Mouse (Mus musculus) left cerebral cortex, postnatal 10 days (tissue): Measurements from ENCODE around the gene Pex14. TPM values are rescaled to one million over a fixed set of nuclear protein-coding genes. Genes with fewer than 3 reads are reported as not detected.

Experiments
- DNase-seq, 2 experiments: peaks; one replicate each; pipeline ENCODE4 v3.0.0; 2021 to 2022; ENCODE audit warnings: low spot score in 2 of 2, mixed read lengths in 1 of 2; ENCODE audit errors: extremely low spot score in 1 of 2
- intact Hi-C: fragments of 180-260 bp; cut with DNase I; formaldehyde crosslinking; loops from one replicate; pipeline ENCODE4 v1.15.1; 2025
- total RNA-seq, 2 experiments: library from RNA; stranded (reverse); gene quantifications; 2 replicates each; pipeline ENCODE4 v1.2.3; 2021

Gene Pex14
- total RNA-seq, 2 experiments from 2014 or later: 34.8 to 36.9 TPM

GRCm38 (mm10) chr4:148968859-148969258 is 130.8 kb downstream of the Pex14 start:
- intact Hi-C loops: no loop called here
- no peak for DNase-seq

GRCm38 (mm10) chr4:148966132-148966531 is 133.5 kb downstream of the Pex14 start:
- intact Hi-C loops: no loop called here
- DNase-seq: no peak

GRCm38 (mm10) chr4:148964541-148965310 is 134.9 kb downstream of the Pex14 start:
- intact Hi-C loops: no loop called here

GRCm38 (mm10) chr4:148962096-148962495 is 137.6 kb downstream of the Pex14 start:
- no peak for DNase-seq
- intact Hi-C loops: no loop called here

More at GRCm38 (mm10) chr4:148964541-148965310, 134.9 kb downstream of the Pex14 start:
- DNase-seq: no peak

GRCm38 (mm10) chr4:148961081-148961480 is 138.6 kb downstream of the Pex14 start:
- DNase-seq: no peak
- intact Hi-C loops: no loop called here

GRCm38 (mm10) chr4:148960011-148960410 is 139.7 kb downstream of the Pex14 start:
- intact Hi-C loops: no loop called here
- no peak for DNase-seq

- no peak for DNase-seq
- intact Hi-C loops: no loop called here
These were observed 144.4 kb downstream of the Pex14 start for GRCm38 (mm10) chr4:148955131-148955813.

- no peak for DNase-seq
- intact Hi-C loops: no loop called here
These were observed 147.1 kb downstream of the Pex14 start for GRCm38 (mm10) chr4:148952328-148953222.

- DNase-seq: peak in 1 of 2 experiments; percentile 58
- intact Hi-C loops: no loop called here
These were observed 147.8 kb downstream of the Pex14 start for GRCm38 (mm10) chr4:148951821-148952291.

GRCm38 (mm10) chr4:148950932-148951650 is 148.6 kb downstream of the Pex14 start:
- intact Hi-C loops: no loop called here
- peak; percentile 63 to 81 for DNase-seq

GRCm38 (mm10) chr4:148950487-148950886 is 149.2 kb downstream of the Pex14 start:
- intact Hi-C loops: no loop called here
- DNase-seq: no peak

- no peak for DNase-seq
These were observed 151.8 kb downstream of the Pex14 start for GRCm38 (mm10) chr4:148947833-148948388.

GRCm38 (mm10) chr4:148946071-148946470 is 153.6 kb downstream of the Pex14 start:
- DNase-seq: no peak
- intact Hi-C loops: no loop called here

More at GRCm38 (mm10) chr4:148947833-148948388, 151.8 kb downstream of the Pex14 start:
- intact Hi-C loops: no loop called here

- DNase-seq: no peak
- intact Hi-C loops: no loop called here
These were observed 154.2 kb downstream of the Pex14 start for GRCm38 (mm10) chr4:148945476-148945881.

GRCm38 (mm10) chr4:148943099-148943498 is 156.6 kb downstream of the Pex14 start:
- DNase-seq: no peak
- intact Hi-C loops: no loop called here

- no peak for DNase-seq
- intact Hi-C loops: no loop called here
These were observed 158.4 kb downstream of the Pex14 start for GRCm38 (mm10) chr4:148941321-148941720.

- peak; percentile 42 to 81 for DNase-seq
- intact Hi-C loops: no loop called here
These were observed 158.9 kb downstream of the Pex14 start for GRCm38 (mm10) chr4:148940674-148941211.

- intact Hi-C loops: no loop called here
- DNase-seq: no peak
These were observed 161.1 kb downstream of the Pex14 start for GRCm38 (mm10) chr4:148938546-148938945.
